In the genomic region with DNA sequence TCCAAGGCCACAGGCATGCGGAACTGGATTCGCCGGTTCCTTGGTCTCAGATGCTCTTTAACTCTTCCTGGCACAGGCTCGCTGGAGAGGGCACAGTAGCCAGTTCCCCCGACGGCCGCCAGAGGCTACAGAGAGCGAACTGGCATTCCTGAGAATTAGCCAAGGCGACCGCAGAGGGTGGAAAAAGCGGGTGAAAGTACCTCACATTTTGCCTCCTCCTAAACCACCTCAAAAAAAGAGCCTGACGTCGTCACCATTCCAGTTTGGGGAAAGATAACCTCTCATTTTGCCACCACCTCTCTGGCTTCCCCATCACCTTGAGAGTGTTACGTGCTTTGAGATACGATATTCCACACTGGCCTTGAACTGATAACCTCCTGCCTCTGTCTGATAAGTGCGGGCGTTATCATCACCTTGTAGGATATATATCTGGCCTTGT, we compare ENCODE assay signal across 8 mouse cellular contexts. TPM values are rescaled to one million over a fixed set of nuclear protein-coding genes. Genes with fewer than 3 reads are reported as not detected.
A peak's percentile ranks its signal among the peaks of the same experiment; 100 is the strongest.
DNase-seq lines count a peak whose midpoint lies in the region; ATAC-seq and TF ChIP-seq lines count a peak whose summit lies in the region.

No protein-coding gene starts in this region.

- no peaks in the 10 kb centered on the region for H3K9me3 ChIP-seq in hindbrain, embryonic 12.5 days (replicated peaks)
- no peaks in the 10 kb centered on the region for H3K9me3 ChIP-seq in lung, postnatal 0 days (ENCODE audit: low read length)

- H3K36me3 ChIP-seq in hindbrain, embryonic 12.5 days: peaks cover 12% of the 10 kb centered on the region
- H3K36me3 ChIP-seq in lung, postnatal 0 days (ENCODE audit: insufficient read depth, low read length): 0 out of 2 replicates have a peak, but pooled peaks cover 4% of the 10 kb centered on the region

- H3K4me3 ChIP-seq in hindbrain, embryonic 12.5 days: peak overlapping the region; percentile 76
- H3K4me3 ChIP-seq in lung, postnatal 0 days (ENCODE audit: low read depth, low read length): peak overlapping the region; percentile 79

- H3K9ac ChIP-seq in hindbrain, embryonic 12.5 days: peak overlapping the region; percentile 79
- peak overlapping the region; percentile 36 for H3K9ac ChIP-seq in lung, postnatal 0 days (replicated peaks; ENCODE audit: low read depth)

- H3K27ac ChIP-seq in hindbrain, embryonic 12.5 days: peak overlapping the region; percentile 98
- peak overlapping the region; percentile 100 for H3K27ac ChIP-seq in lung, postnatal 0 days (ENCODE audit: low read length)

- peaks cover 29% of the 10 kb centered on the region for H3K4me1 ChIP-seq in hindbrain, embryonic 12.5 days
- H3K4me1 ChIP-seq in lung, postnatal 0 days (ENCODE audit: insufficient read depth, low read depth, low read length): peaks cover 21% of the 10 kb centered on the region; the same call in 1 of the 2 replicates

- peak; percentile 86 for TF ChIP-seq CTCF in lung, postnatal 0 days (IDR thresholded peaks at IDR 0.05)

- peak overlapping the region; percentile 90 for H3K4me2 ChIP-seq in hindbrain, embryonic 12.5 days (replicated peaks)
- peak overlapping the region; percentile 78 for H3K4me2 ChIP-seq in lung, postnatal 0 days (replicated peaks; ENCODE audit: low read depth, low read length)

- DNase-seq in NIH3T3 (ENCODE audit: low read depth): peak; percentile 93
- DNase-seq in cerebellum, postnatal 14 days: peak; percentile 92 to 96
- DNase-seq in frontal cortex, adult 2 months (ENCODE audit: extremely low spot score in 1 of 2, low spot score in 1 of 2): peak; percentile 56 to 80
- DNase-seq in layer of hippocampus, postnatal 14 days (ENCODE audit: low spot score in 2 of 2): peak; percentile 77 to 79
- peak; percentile 97 for DNase-seq in lung, postnatal 0 days (ENCODE audit: low spot score)
- peak; percentile 64 for DNase-seq in ovary, postnatal 10 days (ENCODE audit: low spot score)
- peak; percentile 77 for DNase-seq in thymus, postnatal 14 days

- H3K27me3 ChIP-seq in hindbrain, embryonic 12.5 days: no peaks in the 10 kb centered on the region
- H3K27me3 ChIP-seq in lung, postnatal 0 days (replicated peaks; ENCODE audit: insufficient read depth, low read length): no peaks in the 10 kb centered on the region

- peak; percentile 27; the same call in 1 of the 2 replicates for ATAC-seq in hindbrain, embryonic 12.5 days (ENCODE audit: low FRiP score)
- peak; percentile 47 for ATAC-seq in lung, postnatal 0 days

- WGBS in hindbrain, embryonic 12.5 days: 3% methylated on average over 17 of the region's 17 CpGs
- 2% methylated on average over 17 of the region's 17 CpGs for WGBS in lung, postnatal 0 days

- TF ChIP-seq EP300 in lung, postnatal 0 days (IDR thresholded peaks at IDR 0.05): no peak; the same call in none of the 2 replicates

RNA-seq across cellular contexts. Expression of a gene that starts 0.7 kb away (rescaled TPM):
- polyA plus RNA-seq in frontal cortex, adult 2 months (2012; rRNA removed): 69.5 and 70.8 TPM in 2 replicates
- polyA plus RNA-seq in hindbrain, embryonic 12.5 days (2016; fragmentation: Nextera tagmentation; extraction: Ambion mirVana): 54.3 and 58.7 TPM in 2 replicates
- 10 to 100 TPM; 51.3 to 52.4 TPM for total RNA-seq in layer of hippocampus, postnatal 14 days (2021)
- 49.7 and 51.5 TPM in 2 replicates for polyA plus RNA-seq in lung, postnatal 0 days (2015; fragmentation: Nextera tagmentation; extraction: Ambion mirVana)

RNA-seq across cellular contexts. Expression of a gene that starts 20.9 kb away (rescaled TPM):
- 0.74 and 2.0 TPM in 2 replicates for polyA plus RNA-seq in frontal cortex, adult 2 months (2012; rRNA removed)
- polyA plus RNA-seq in hindbrain, embryonic 12.5 days (2016; fragmentation: Nextera tagmentation; extraction: Ambion mirVana): not detected in 2 replicates
- total RNA-seq in layer of hippocampus, postnatal 14 days (2021): not detected
- 1.6 and 2.4 TPM in 2 replicates for polyA plus RNA-seq in lung, postnatal 0 days (2015; fragmentation: Nextera tagmentation; extraction: Ambion mirVana)

RNA-seq across cellular contexts. Expression of a gene that starts 23.2 kb away (rescaled TPM):
- polyA plus RNA-seq in frontal cortex, adult 2 months (2012; rRNA removed): 0.24 TPM in 1 of 2 replicates, not detected in the other
- polyA plus RNA-seq in hindbrain, embryonic 12.5 days (2016; fragmentation: Nextera tagmentation; extraction: Ambion mirVana): 0.22 and 0.61 TPM in 2 replicates
- total RNA-seq in layer of hippocampus, postnatal 14 days (2021): under 1 TPM in 1 of 2 experiments, not detected in 1; 0.25 TPM
- polyA plus RNA-seq in lung, postnatal 0 days (2015; fragmentation: Nextera tagmentation; extraction: Ambion mirVana): 0.10 and 0.42 TPM in 2 replicates

RNA-seq across cellular contexts. Expression of a gene that starts 23.3 kb away (rescaled TPM):
- polyA plus RNA-seq in frontal cortex, adult 2 months (2012; rRNA removed): 27.2 and 29.0 TPM in 2 replicates
- 15.5 and 17.4 TPM in 2 replicates for polyA plus RNA-seq in hindbrain, embryonic 12.5 days (2016; fragmentation: Nextera tagmentation; extraction: Ambion mirVana)
- 10 to 100 TPM; 16.1 to 16.8 TPM for total RNA-seq in layer of hippocampus, postnatal 14 days (2021)
- polyA plus RNA-seq in lung, postnatal 0 days (2015; fragmentation: Nextera tagmentation; extraction: Ambion mirVana): 12.7 and 12.8 TPM in 2 replicates

RNA-seq across cellular contexts. Expression of a gene that starts 33.9 kb away (rescaled TPM):
- polyA plus RNA-seq in frontal cortex, adult 2 months (2012; rRNA removed): 18.5 and 20.1 TPM in 2 replicates
- 15.1 and 15.6 TPM in 2 replicates for polyA plus RNA-seq in hindbrain, embryonic 12.5 days (2016; fragmentation: Nextera tagmentation; extraction: Ambion mirVana)
- total RNA-seq in layer of hippocampus, postnatal 14 days (2021): 10 to 100 TPM in 1 of 2 experiments, 1 to 10 TPM in 1; 9.9 to 10.5 TPM
- polyA plus RNA-seq in lung, postnatal 0 days (2015; fragmentation: Nextera tagmentation; extraction: Ambion mirVana): 107 and 109 TPM in 2 replicates

Comparison
In these comparisons a context has a peak if more than half of its experiments do, and no peak if none do; other contexts are left out.
1. Peak in every context shown above with its lines: DNase-seq, ATAC-seq, H3K4me3 ChIP-seq and H3K27ac ChIP-seq.